Mouse (Mus musculus): ENCODE results near the gene Cnnm2. TPM values are rescaled to one million over a fixed set of nuclear protein-coding genes. Genes with fewer than 3 reads are reported as not detected.
A peak's percentile ranks its signal among the peaks of the same experiment; 100 is the strongest.

The Cnnm2 gene
- total RNA-seq, 4 experiments from 2014 or later = 27.6 to 45.6 (median 37.6) TPM

DNA sequence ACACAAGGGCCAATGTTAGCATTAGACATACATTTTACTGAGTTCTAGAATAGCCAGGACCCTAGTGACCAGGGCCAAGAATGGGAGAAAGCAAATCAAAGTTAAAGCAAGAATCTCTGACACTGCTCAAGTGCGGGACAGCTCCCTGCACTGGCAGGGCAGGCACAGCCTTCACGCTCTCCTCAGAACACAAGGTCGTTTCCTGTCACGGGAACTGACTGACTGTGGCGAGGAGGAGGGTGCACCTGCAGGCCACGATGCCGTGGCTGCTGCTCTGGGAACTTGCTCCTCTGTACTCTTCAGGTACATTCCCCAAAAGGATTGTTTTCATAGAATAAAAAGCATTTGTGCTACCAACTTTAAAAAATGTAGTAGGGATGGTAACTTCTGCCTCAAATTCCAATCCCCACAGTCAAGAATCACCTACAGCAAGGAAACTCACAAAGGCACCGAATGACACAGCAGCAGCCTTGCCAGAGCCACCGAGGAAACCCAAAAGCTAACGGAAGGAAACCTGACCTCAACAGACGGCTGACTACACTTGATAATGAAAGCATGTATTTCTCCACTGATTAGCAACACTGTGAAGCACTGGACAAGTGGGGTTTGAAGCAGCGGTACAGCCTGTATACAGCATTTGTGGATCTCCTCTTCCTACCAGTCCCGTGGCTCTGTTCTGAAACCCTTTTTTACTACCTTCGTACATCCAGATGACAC, 126.6 kb downstream of the Cnnm2 start:
- no peak for DNase-seq

DNA sequence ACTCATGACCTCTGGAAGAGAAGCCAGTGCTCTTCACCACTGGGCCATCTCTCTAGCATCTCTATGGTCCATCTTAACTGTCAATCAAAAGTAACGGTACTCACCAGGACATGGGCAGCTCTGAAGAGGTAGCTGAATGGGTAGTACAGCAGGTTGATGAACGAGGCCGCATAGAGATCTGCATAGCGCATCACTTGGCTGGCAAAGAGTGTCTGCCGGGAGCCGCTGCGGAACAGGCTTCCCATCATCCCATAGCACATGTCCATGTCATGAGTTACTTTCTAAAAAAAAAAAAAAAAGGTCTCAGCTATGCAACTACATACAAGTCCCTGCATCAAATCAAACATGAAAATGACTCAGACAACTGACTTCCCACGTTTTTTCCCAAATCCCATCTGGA, 128.3 kb downstream of the Cnnm2 start:
- no peak for DNase-seq

DNA sequence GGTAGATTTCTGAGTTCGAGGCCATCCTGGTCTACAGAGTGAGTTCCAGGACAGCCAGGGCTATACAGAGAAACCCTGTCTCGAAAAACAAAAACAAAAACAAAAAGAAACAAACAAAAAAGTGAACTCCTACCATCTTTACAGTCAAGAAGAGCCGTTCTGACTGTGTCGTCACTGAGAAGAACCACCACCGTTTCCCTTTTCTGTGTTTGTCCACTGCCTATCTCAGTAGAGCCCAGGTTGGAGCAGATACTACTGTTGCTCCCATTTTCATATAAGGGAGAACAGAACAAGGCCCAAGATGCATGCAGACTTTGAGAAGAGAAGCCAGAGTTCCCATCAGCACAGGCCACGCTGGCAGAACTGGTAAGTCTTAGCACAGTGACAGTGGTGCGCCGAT, 129.3 kb downstream of the Cnnm2 start:
- no peak for DNase-seq

DNA sequence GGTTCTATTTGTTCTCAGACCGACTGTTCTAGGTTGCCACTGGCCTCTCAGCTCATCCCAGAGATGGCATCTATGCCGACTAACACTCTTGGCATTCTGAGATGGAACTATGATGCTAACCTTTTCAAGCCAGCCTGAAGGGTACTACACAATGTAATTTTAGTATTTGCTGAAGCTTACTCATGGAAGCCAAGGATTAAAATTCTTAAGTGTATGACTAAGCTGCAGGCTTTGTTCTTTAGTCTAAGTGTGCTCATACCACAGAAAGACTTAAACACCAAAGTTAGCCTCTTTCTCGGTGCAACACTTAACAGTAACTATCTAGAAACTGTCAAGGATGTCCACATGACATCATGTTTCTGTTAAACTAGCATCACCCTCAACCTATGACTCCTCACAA, 131.5 kb downstream of the Cnnm2 start:
- no peak for DNase-seq

DNA sequence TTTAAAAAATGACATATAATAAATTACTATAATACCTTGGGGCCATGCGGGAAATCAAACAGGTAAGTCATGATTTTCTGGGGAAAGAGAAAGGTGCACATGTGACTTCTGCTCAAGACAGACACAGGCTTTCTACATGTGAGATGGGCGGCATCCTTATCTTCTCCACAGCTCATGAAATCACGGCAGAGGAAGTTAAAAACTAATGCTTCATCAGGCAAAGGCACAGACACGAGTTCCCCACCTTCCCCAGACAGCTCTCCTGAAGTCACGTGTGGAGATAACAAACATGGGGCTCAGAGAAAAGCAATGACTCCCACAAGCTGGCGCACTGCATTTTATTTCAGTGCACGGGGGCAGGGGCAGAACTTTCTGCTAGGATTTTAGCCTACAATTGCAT, 132.1 kb downstream of the Cnnm2 start:
- no peak for DNase-seq

DNA sequence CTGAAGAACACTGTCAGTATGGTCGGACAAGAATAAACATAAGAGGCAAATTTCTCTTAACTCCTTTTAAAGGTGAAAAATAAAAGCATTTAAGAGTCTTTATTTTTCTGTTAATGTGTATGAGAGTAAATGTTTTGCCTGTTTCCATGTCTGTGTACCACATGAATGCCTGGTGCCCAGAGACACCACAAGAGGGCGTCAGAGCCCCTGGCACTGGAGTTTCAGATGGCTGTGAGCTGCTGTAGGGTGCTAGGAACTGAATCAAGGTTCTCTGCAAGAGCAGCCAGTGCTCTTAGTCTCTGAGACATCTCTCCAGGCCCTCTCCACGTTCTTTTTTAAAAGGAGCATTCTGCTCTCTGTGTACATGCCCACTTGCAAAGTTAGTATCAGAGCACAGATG, 135.7 kb downstream of the Cnnm2 start:
- DNase-seq = no peak

DNA sequence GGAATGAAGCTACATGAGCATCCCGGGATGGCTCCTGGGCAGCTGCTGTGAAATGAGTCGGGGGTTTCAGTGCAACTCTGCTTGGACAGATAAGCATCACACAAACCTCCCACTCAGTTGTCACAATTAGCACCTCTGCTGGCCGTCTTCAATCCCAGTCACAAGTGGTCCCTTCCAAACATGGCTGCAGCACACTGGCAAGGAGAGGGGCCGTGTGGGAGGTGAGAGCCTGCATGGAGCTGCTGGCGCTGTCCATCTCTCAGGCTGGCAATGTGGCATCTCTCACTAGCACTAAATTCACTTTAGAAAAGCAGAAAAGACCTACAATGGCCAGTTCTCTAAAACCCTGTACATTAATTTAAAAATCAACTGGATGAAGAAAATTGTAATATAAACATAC, 136.8 kb downstream of the Cnnm2 start:
- DNase-seq = no peak

DNA sequence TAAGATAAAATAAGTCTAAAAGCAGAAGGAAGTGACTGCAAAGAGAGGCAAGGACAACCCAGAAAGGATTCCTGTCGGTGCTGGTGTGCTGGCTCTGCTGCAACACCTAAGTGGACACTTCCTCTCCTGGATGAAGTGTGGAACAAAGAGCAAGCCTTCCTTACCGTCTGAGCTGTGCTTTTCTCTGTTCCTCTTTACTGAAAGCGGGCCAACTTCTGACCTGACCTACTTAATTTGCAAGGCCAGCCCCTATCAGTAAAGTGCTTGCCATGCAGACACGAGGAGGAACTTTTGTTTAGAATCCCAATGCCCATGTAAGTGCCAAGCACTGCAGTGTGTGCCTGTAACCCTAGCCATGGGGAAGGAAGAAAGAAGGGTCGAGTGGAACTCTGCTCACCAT, 137.9 kb downstream of the Cnnm2 start:
- DNase-seq = peak; percentile 68

DNA sequence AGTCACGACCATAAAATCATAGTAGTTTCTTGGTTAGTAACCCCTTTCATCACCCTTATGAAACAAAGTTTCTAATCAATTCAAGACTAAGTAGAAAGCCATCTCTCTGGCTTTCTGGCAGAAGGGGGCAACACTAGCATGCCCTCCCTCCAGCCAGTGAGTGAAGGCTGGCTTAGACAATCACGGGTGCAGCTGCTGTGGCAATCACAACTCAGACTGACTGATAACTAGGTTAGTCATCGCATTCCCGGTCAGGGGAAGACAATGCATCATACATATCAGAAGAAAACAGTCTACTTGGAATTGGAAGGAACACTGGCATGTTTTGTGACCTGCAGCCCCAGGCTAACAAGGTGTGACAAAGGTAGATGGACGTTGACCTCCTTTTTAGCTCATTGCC, 138.5 kb downstream of the Cnnm2 start:
- peak; percentile 58 for DNase-seq

DNA sequence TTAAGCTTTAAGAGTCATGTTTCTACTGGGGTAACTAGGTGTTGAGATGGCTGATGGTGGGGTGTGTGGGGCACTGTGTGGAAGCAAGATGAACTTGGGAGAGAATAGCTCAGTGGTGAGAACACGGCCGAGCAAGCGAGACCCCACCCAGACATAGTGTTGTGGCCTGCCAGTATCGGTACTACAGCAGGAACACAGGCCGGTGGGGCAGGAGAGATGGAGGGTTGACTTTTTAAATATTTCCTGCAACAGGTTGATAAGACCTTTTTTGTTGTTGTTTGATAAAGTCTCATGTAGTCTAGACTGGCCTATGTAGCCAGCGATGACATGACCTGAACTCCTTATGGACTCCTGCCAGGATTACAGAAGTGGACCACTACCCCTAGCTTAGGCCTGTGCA, 139.4 kb downstream of the Cnnm2 start:
- no peak for DNase-seq

DNA sequence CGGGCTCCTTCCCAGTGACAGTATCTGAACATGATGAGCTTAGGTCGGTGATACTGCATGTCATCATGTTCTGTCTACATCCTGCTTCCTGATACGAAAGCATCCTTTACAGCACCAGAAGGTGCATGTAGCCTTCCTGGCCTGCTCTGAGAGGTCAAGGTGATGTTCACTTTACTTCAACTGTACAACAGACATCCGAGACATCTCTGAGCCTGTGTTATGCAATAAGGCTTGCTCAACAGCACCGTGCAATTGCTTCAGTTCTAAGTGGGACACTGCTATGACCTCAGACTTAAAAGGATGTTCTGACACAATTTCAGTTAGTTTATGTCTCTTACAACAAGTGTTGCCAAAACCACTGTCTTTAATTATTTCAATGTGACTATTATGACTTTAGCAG, 139.9 kb downstream of the Cnnm2 start:
- DNase-seq = peak; percentile 86

DNA sequence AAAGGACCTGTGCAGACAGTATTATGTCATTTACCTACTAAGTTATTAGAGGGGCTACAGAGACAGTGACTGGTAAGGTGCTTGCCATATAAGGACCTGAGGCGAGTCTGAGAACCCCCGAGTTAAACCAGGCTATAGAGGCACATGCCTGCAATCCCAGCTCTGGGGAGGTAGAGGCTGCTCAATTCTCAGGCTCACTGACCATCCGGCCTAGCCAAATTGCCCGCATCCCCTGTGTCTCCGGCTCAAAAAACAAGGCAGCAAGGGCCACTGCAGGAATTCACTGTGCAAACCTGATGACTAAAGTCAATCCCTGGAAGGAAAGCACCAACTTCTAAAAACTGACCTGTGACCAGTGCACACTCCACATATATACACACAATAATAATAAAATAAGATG, 142.0 kb downstream of the Cnnm2 start:
- DNase-seq = no peak

DNA sequence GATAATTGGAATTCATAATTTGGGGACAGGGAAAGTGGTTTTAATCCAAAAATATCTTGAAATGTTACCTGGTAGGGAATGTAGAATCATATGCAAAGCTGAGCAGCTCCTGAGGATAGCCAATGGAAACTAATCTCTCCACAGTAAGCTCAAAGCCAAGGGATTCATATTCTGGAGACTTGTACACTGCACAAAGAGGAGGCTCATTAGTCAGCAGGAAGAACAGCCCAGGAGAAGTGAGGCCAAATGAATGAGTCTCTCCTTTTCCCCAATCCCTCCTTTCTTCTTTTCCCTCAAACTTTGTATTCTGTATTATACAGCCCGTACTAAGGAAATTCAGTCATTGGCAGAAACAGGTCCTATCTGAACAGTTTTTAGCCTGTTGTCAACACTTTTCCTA, 143.5 kb downstream of the Cnnm2 start:
- DNase-seq = no peak

DNA sequence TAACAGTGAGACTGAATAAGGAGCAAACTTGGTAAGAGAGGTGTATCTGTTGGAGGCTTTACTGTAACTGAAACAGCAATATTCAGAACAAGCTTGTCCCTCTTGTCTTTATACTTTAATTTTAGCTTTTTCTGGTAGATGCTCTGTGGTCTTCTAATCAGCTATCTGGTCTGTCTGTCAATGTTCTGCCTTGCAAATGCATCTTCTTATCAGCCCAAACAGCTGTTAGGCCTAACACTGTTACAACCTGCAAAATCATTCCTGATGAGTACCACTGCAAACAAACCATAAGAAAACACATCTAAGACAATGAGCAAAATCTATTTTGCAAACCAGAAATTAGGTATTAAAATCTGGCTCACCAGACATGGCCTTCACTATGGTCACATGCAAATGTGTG, 144.0 kb downstream of the Cnnm2 start:
- DNase-seq = no peak

DNA sequence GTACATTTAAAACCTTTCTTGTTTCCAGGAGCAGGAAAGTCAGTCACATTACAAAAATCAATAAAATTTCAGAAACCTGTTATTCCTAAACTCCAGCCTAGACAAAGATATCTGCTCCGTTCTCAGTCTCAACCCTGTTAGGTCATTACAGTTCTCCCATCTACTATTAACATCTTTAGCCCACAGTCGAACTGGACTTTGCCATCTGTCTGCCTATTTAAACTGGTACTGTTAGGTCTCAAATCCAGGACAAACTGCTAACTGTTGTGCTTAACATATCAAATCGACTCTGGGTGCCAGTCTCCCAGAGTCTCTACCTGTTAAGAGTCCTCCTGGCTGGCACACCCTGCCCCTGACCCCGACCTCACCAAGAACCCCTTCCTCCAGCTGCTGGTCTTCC, 144.6 kb downstream of the Cnnm2 start:
- DNase-seq = no peak

DNA sequence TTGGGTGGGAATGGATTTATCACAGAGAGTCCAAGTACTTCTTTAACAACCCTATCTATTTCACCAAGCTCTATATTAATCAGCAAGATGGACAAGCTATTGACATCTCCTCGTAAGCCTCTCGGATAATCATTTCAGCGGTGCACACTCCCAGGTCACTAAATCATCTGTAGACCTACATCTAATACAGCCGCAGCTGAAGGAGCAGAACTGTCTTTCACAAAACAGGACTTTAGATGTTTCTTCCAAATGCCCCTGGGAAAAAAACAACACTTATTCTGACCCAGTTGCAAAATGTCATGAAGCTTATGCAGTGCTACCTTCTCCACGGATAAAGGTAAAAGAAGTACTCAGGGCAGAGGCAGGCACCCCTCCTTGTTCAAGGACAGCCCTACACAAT, 146.8 kb downstream of the Cnnm2 start:
- DNase-seq = no peak

DNA sequence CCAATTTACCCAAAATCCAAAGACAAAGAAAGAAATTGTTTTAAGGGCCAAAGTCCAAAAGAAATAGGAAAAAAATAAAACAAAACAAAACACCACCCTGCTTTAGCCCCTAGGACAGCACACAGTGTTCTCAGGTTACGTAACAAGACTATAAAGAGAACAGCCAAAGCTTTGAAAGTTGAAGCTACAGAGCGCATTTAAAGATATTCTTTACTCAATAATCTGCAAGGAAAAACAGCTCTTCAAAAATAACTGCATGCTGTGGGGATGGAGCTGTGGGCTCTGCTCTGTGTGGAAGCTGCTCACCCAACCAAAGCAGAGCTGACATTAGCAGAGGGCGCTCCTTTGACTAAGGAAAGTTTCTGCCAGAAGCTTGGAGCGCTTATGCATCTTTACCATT, 147.6 kb downstream of the Cnnm2 start:
- no peak for DNase-seq

DNA sequence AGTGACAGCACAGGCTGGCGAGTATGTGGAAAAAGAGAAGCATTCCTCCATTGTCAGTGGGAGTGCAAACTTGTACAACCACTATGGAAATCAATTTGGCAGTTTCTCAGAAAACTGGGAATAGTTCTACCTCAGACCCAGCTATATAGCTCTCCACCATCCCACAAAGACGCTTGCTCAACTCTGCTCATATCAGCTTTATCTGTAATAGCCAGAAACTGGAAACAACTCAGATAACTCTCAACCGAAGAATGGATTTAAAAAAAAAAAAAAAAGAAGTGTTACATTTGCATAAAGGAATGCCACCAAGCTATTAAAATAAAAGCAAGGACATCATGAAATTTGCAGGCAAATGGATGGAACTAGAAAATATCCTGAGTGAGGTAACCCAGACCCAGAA, 150.1 kb downstream of the Cnnm2 start:
- no peak for DNase-seq

DNA sequence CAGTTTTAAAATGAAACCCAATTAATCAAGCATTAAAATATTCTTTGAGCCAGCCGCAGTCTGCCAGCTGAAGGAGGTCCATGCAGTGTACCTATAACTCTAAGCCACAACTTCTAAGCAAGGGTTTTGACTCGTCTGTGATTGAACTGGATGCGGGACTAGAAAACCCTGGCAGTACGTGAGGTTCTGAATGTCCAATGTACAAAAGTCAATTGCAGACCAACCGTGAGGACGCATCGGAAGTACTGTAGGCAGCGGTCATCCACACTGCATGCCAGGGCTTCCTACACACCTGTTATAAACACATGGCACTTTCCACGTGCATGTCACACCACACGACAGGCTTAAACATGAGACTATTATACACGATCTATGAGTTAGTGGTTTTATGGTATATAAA, 152.2 kb downstream of the Cnnm2 start:
- no peak for DNase-seq

DNA sequence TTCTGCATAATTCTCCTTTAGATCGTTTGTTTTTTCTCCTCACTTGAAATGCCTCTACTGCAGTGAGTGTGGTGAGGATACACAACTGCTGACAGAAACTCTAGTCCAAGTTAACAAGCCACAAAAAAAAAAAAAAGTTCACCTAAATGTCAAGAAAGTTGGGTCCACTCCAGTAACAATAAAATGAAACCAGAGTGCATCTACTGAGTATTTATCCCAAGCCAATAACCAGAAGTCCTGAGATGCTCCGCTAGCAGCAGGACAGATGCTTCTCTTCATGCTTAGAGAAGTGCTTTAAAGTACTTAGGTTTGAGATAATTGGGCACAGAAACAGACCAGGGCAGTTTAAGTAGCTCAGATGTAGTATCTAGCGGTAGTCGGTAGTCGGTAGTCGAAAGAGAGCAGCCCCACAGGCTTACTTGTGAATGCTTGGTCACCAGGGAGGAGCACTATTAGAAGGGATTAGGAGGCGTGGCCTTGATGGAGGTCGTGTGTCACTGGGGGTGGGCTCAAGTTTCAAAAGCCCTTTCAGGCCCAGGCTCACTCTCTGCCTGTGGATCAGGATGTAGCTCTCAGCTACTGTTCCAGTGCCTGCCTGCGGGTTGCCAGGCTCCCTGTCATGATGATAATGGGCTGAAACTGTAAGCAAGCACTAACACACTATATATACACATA, 154.1 kb downstream of the Cnnm2 start:
- no peak for DNase-seq

DNA sequence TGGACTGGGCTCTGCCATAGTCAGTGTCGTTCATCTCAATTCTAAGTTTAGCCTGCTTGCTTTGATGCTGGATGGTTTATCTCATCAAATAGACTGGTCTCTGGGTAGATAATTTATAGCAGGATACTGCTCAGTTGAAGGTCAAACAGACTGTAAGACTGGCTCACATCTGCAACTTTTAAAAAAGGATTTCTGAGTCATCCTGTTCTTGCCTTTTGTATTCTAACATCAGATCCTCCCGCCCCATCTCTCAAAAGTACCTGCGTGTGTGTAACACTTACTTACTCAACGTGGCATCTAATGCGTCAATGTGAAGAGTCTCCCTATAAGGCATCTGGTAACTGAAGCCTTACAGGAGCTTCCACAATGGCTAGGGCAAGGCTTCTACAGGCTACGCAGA, 159.2 kb downstream of the Cnnm2 start:
- no peak for DNase-seq

DNA sequence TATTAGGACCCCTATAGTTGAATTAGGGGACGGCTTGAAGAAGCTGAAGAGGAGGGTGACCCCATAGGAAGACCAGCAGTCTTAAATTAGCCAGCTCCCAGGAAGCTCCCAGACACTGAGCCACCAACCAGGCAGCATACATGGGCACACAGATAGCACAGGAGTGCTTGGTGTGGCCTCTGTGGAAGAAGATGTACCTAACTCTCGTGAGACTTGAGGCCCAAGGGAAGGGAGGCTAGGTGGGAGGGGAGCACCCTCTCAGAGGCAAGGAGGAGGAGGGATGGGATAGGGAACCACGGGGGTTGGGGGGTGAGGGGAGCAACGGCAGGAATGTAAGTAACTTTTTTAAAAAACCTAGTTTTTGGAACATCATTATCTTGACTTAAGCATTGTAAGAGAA, 165.0 kb downstream of the Cnnm2 start:
- no peak for DNase-seq

DNA sequence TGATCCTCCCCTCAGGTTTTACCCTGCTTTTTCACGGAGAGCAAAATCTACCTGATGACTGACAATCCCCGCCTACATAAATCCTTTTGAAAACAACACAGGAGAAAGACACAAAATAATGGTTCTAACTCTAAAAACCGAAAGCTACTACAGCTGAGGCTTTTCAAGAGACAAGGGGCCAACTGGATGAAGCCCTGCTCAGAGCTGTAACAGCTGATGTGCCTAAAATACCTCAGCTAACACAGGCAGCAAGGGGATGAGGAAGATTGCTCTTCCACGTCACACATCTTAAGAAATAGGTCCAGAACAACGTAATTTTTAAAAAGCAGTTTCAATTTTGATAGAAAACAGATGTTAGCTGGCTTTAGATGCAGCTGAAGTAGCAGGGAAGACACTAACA, 165.6 kb downstream of the Cnnm2 start:
- no peak for DNase-seq

DNA sequence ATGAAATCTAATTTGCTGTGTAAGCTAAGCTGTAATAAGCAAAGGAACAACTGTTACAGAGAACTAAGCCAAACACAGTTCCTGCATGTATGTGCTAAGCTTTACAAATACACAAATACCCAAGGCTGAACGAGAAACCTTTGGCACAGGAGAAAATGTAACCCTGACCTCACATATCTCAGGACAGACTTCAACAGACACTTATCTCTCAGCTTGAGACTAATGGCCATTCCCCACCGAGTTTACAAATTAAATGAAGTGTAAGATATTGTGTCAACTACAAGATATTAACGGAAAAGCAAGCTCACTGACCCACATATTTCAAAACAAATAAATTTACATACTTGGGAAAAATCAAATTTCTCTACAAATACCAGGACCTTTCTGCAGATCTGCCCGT, 166.7 kb downstream of the Cnnm2 start:
- no peak for DNase-seq
